Mouse (Mus musculus) layer of hippocampus, adult 9-10 months (tissue): Measurements from ENCODE around the gene Dhrs3.

Experiments used
- DNase-seq: peaks from one replicate; pipeline ENCODE4 v3.0.0; 2022; ENCODE audit warnings: low spot score

Dhrs3 gene

DNA sequence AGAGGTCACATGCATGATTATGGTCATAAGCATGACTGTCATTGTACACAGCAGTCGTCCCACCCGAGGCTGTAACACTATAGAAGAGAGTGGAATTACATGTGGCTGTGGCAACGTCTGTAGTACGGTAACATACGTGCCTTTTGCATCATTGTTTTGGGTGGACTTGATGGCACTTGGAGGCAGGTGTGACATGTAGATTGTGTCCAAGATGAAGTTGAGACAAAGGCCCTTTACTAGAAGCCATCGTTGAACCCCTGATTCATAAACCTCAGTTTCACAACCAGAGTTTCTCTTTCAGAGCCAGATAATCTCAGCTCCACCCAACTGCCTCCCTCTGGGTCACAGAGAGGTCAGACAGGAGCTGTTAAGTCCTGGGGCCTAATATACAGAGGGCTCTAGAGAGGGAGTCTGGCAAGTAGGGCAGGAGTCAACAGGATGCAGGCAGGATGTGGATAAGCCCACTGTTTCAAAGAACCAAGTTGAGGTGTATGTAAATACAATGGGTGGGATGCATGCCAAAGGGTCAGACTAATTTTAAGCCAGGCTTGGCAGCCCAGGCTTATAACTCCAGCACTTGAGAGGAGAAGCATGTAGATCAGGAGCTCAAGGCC is 5.5 kb downstream of the Dhrs3 start:
- DNase-seq: no peak

DNA sequence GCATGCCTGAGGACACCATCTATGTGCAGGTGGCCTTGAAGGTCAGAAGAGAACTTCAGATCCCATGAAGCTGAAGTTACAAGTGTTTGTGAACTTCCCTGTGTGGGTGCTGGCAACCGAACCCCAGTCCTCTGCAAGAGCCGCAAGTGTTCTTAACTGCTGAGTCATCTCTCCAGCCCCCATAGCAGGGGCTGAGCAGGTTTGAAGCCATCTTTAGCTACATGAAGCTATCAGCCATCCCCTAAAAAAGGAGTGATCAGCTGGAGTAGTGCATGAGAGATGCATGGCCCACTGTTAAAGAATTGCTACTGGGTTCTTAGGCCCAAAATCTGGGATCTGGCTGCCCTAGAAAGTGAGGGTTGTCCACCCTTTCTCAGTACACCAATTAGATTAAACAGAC is 6.1 kb downstream of the Dhrs3 start:
- DNase-seq: no peak

DNA sequence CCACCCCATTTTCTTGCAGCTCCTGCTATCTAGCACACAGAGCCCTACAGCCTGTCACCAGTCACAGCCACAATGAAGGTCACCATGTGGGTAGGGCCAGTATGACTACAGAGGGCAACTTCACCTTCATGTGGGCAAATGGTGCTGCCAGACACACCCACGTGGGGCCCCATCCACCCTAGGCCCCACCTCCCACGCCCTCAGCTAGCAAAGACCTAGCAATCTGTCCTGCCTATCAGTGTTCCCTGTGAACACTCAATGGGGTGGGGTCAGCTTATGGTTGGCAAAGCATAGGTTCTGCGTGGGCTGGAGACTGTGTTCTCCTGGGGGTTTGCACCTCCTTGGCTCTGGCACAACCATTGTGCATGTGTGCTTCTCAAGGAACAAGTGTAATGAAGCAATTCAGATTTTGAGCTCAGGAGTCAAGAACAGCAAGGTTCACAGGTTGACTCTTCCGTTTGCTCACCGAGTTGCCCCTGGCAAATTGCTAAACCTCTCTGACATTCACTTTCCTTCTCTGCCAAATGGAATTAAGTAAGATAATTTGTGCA is 9.0 kb downstream of the Dhrs3 start:
- no peak for DNase-seq

DNA sequence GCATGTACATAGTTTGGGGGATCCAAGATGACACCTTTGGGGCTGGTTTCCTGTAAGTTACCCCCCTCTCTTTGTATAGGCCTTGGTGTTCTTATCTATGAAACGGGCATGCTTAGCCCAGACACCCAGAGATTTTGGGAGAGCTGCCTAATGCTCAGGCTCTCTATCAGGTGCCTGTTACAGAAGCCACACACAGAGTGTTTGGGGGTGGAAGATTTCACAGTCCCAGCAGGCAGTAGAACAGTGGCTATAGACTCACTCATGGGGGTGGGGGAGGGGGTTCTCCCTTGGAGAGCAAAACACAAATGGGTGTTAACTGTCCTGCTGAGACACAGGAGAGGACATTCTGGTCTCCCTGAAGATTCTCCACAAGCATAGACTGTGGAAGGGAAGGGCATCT is 10.5 kb downstream of the Dhrs3 start:
- no peak for DNase-seq

DNA sequence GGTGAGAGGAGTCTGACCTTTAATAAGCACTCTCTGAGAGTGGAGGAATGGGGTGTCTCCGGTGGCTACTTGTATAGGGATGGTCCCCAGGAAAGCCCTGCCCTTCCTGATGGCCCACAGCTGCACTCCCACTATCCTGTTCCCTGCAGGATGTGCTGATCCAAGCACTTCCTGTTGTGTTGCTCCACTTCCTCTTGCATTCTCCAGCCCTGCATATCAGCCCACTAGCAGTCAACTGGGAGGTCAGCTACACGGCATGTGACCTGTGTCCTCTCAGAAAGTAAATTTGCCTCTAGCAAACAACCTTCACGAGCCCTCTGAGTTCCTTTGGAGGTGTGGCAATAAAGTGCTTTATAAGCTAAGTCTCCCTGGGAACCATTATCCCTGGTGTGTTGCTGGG is 11.3 kb downstream of the Dhrs3 start:
- DNase-seq: no peak

DNA sequence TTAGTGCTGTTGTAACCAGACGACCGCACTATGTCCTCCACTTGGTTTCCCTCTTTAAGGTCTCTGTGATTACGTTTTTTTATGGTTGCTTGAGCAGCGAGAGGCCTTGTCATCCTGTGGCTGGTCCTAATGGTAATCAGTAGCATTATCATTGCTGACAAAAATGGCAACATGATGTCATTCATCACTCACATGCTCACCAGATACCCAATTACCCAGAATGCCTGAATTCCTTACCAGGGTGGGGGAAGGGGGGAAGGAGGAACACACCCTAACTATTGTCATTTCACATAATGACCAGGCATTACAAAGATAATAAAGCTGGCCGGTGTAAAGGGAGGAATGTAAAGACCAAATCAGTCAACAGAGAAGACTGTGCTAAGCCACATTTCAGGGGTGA is 12.5 kb downstream of the Dhrs3 start:
- no peak for DNase-seq

DNA sequence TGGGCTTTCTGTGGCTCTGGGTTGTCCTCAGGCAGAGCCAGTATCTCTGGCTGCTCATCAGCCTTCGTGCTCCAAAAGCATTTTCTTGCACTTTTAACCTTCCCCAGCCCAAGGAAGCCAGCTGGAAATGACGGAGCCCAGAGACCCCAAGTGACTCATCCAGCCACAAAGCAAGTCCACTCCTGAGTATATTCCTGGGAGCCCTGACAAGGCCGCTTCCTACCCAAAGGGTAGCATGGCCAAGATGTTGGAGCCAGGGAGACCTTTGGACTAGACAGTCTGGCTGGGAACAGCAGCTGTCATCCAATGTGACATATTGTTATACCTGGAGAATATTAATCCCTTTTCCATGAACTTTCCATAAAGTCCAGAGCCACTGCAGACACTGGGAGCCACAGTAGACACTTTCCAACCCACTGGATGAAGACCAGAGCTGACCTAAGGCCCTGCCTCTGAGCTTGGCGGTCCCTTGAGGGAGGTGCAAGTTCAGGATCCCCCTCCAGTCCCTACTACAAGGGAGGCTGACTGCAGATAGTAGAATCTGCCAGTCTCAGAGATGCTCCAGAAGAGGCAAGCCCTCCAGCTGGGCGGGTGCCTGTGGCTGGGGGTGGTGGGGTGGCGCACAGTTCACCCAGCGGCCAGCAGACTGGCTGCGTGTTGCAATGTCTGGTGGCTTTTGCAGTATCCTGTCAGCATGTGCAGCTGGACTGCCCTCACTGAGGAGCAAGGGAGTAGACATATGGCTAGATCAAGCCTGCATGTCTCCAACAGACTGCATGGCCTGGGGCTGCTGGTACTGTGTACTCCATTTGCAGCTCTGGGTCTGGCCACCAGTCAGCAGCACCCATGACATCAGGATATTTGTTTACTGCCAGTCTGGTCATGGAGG is 13.6 kb downstream of the Dhrs3 start:
- DNase-seq: no peak

DNA sequence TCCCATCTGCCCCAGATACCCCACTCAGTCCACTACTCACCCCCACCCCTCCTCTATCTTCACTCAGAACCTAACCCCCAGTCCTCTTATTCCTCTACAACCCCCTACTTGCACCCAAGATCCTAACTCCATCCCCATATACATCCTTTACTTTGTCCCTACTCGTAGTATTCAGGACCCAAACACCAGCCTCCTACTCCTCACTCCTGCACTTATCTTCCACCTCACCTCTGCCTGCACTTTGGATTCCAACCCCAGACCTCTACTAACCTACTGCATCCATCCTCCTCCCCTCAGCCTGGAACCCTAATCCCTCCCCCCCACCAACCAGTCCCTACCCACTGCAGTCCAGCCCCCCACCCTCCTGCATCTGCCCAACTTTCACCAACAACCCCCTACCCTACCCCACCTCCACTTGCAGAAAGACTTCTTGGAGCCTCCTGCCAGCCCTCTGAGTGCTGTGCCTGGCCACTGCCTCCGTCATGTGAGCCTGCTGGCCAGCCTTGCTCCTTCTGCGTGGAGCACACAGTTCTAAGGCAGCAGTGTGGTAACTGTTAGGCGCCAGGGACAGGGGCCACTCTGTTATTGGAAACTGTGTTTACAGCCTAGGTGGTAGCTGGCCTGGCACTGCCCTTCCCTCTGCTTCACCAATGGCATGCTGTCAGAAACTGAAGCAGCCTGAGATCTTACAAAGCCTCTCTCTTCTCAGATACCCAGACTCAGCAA is 14.5 kb downstream of the Dhrs3 start:
- DNase-seq: no peak

DNA sequence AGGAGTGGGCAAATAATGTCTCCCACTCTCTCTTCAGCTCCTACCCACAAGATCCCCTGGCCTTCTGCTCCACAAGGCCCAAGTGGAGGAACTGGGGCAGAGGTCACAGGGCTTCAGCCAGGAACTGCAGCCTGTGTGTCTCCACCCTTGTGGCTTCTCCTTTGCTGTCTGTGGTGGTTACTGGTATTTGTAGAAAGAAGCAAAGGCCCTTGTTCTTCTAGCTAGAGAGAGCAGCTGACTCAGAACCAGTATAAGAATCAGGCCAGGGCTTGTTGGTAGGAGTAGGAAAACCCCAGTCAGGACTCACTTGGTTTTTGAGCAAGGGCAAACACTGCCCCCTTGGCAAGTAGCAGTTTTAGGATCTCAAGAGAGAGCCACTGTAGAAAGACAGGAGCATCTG is 16.2 kb downstream of the Dhrs3 start:
- DNase-seq: no peak

DNA sequence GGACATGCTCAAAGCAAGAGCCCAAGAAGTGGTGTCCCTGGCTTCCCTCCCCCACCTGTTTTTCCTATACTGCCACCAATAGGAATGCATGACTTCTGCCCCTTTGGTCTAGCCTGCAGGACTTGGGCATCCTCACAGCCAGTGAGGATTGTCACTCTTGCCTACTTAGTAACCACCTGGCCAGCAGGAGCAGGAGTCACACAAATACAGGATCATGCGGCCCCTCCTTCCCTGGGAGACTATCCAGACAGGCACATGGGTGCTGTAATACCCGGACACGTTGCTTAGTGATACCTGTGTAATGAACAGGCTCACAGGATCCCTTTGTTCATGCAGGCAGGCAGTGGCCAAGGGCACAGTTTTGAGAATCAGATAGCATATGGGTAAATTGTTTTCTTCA is 17.7 kb downstream of the Dhrs3 start:
- no peak for DNase-seq

DNA sequence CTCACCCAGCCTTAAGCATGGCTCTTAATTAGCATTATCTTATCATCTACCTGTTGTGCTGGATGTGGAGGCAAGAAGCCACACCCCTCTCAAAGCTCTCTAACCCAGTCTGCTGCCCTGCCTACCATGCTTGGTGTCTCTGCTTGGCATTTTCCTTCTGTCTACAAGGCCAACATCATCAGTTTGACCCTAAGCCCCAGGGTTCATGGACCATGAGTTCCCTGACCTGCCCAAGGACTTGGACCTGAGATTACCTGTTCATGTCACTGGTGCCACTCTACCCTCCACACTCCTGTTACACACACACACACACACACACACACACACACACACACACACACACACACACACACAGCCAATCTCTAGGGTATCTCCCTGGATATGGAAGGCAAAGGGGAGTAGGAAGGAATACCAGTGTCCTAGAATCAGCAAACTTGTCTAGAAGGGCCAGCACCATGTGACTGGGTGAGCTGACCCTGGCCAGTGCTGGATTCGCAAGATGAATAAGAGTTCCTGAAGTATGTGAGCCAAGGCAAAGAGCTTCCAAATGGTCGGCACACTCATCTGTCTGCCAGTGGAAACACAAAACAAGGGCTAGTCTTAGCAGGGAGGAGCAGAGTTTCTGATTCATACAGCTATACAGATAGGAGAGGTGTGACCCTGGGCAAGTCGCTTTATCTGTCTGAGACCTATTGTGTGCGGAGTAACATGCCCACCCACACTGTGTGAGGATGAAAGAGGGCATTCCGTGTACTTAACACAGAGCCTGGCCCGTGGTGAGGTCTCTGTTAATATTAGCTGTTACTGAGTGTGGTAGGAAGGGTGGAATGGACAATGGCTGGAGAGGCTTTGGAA is 20.9 kb downstream of the Dhrs3 start:
- no peak for DNase-seq

DNA sequence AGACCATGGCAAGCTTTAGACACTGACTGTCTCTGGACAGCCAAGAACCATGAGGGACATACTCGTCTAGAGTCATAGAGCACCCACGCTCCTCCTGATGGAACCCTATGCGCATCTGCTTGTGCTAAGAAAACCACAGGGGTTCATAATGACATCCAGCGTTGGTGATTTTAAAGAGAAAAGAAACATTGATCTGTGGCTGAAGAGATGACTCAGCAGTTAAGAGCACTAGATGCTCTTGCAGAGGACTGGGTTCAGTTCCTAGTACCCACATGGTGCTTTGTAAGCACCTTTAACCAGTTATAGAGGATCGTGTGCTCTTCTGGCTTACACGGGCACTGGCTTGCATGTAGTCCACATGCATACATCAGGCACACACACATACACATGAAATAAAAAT is 23.9 kb downstream of the Dhrs3 start:
- no peak for DNase-seq

DNA sequence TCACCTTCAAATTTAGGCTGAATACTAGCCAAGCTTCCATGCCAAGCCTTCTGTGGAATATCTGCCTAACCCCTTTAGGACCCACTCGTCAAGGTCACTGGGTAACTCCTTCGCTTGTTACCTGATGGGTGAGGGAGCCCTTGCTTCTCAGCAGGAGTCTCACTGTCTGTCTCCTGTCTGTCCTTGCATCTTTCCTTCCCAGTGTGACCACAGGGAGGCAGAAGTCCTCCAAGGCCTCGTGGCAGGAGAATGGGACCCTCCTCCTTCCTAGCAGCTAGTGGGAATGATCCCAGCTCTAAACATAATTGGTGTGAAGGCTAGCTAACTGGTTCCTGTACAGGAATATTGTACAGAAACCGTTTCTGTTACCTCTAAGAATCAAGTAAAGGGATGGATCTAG is 24.5 kb downstream of the Dhrs3 start:
- no peak for DNase-seq

DNA sequence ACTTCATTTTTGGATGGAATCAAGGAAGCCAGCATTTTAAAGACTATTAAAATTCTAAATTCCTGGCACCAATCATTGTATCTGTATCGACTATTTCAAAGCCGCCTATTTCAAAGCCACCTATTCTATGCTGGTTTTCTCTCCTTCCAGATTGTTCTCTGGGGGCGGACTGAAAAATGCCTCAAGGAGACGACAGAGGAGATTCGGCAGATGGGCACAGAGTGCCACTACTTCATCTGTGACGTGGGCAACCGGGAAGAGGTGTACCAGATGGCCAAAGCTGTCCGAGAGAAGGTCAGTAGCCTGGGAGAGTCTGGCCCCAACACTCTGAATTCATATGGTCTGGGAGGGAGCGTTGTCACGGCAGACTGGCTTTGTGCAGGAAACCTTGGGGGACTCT is 25.9 kb downstream of the Dhrs3 start:
- DNase-seq: no peak

DNA sequence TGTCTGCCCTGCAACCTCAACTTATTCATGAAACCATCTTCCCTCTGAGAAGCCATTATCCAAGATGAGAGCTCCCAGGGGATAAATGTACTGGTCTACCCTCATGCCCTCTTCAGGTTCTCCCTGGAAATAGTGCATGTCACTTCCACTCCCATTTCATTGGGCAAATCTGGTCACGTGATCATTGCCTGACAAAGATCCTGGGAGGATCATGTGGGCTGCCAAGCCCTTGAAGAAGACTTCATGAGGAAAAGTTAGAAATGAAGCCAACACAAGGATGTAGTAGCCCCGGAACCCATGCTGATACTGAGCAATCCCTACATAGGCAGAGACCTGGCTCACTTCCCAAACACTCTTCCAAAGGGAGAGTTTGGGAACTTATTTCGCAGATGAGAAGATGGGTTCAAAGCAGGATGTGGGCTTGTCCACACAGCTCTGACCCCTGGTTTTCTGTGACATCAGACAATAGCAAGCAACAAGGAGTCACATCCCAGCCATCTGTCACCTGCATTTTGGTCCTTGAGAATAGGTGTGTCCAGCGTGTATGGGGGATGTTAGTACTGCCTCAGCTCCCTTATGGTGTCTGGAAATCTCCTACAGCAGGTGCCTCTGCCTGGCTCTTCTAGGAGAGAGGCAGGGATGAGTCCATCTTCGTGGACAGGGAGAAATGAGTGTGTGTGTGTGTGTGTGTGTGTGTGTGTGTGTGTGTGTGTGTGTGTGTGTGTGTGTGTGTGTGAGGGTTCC is 36.2 kb downstream of the Dhrs3 start:
- DNase-seq: no peak

DNA sequence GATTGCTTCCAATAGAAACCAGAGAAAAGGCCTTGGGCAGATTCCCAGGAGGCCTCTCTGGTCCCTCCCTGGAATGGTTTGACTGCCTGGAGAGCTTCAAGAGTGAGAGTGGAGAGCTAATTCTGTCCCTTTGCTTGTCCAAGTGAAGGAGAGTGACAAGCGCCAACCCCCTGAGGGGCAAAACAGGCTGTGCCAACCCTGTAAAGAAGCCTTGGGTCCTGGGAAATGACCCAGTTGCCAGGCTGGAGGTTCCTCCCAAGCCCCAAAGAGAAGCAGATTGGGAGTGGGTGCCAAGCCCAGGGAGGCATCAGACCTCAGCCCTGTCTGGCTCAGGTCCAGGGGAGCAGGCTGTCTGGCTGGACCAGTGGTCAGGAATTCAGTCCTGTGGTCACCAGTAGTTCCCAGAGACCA is 37.2 kb downstream of the Dhrs3 start:
- no peak for DNase-seq

DNA sequence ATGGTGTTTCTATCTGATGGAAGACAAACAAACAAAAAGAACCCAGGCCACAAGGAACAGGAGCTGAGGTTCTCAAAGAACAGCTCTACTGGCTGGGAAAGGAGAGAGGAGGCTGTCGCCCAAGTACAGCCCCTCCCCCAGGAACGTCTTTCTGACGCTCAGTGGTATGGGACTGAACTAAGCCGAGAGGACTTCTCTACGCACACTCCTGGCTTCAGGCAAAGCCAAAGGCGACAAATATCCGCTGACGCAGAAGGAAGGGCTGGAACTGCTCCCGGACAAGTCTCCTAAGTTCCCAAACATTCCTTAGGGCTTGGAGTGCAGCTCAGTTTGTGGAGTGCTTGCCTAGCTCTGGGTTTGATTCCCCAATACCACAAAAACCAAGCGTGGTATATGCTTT is 37.7 kb downstream of the Dhrs3 start:
- no peak for DNase-seq

DNA sequence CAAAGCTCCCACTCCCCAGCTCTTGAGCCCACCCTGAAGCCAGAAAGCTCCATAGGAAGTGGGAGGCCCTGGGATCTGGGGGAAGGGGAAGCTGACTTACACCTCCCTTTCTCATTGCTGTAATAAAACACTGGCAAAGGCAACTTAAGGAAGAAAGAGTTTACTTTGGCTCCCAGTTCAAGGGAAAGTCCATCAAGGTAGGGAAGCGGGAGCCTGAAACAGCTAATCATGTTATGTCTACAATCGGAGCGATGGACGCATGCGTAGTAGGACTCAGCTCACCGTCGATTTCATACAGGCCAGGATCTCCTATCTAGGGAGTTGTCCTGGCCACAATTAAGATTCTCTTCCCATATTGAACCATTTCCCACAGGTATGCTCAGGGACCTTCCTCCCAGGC is 38.5 kb downstream of the Dhrs3 start:
- no peak for DNase-seq

DNA sequence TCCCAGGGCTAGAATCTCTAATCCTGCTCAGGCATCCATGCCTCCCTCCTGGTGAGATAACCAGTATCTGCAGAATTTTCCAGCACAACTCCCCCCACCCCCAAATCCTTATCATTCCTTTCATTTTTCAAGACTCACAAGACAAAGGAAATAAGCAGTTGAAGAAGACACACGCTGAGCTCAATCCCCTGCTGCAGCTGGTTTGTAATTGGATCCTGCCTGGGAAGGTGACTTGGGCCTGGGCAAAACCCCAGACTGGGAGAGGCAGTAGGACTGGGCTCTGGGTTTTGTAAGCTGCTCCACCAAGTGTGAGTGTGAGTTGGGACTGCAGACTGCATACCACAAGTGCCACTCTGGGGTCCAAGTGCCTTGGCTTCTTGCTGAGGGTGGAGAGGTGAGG is 41.9 kb downstream of the Dhrs3 start:
- no peak for DNase-seq

DNA sequence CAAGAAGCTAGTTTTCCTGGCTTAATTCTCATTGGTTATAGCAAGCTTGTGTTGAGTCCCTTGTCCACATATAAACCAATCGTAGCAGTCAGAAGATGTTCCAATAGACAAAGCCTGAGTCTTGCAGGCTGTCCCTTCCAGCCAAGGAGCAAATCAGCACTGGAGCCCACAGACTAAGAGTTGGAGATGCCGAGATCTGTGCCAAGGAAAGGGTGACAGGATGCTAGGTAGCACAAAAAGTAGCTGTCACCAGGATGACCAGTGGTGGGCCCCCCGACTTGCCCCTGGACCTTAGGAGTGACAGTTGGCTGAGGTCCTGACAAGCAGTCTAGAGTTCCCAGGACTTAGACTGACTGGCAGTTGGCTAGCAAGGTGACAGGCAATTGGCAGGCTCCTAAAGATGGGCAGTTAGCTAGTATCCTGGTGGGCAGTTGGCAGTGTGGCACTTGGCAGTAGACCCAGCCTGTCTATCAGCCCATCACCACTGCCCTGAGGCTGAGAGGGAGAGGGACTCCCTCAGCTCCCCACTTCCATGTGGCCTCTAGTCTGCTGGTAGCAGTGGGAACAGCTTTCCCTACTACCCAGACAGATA is 44.0 kb downstream of the Dhrs3 start:
- DNase-seq: no peak
